Mouse (Mus musculus) olfactory bulb, adult 2 months (tissue): ENCODE measurements at regions not wholly inside any gene's neighbourhood (a gene's known extent, or its start where the extent isn't known, plus 50 kb on each side); places are given as distances from the start of the nearest gene placed in this dataset.

Source experiments
- CTCF ChIP-seq: fragments of 200-500 bp; IDR thresholded peaks from 2 replicates; pipeline ENCODE4 v1.5.1; 2012; ENCODE audit warnings: low read depth, mild to moderate bottlenecking, low read length, moderate library complexity; ENCODE audit not compliant: insufficient read depth
- POLR2A ChIP-seq: fragments of 200-500 bp; IDR thresholded peaks from 2 replicates; pipeline ENCODE4 v1.6.1; 2012; ENCODE audit warnings: mild to moderate bottlenecking, low read depth, low read length, moderate library complexity; ENCODE audit not compliant: insufficient read depth

DNA sequence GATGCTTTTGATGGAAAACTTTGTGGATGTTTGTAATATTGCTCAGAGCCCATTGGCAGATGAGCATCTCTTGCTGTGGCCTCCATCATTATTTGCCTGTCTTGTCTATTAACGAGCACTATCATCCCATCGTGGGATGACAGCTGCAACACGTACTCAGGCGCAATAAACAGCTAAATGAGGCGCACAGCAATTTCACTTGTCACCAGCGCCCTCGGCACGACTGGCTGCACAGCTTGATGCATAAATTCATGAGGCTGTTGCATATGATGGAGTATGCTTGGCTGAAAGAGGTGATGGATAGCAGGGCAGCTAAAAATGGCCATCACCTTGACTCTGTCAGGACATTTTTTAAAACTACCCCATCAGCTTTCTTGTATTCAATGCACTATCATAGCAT, 853.1 kb upstream of the Pou3f2 start:
- TF ChIP-seq CTCF (no peak), POLR2A (no peak)
